Mouse (Mus musculus) cerebellum, adult 2 months (tissue): ENCODE measurements around the gene Proser3. TPM values are rescaled to one million over a fixed set of nuclear protein-coding genes. Genes with fewer than 3 reads are reported as not detected.

Source experiments
- DNase-seq, 2 experiments: peaks; one replicate each; pipeline ENCODE4 v3.0.0; 2021
- H3K27ac ChIP-seq: fragments of 200-500 bp; 2 replicates; pipeline ENCODE4 v1.5.1; 2012; ENCODE audit warnings: low read length, control low read depth, inconsistent platforms; ENCODE audit not compliant: insufficient read depth
- H3K27me3 ChIP-seq: fragments of 200-500 bp; 2 replicates; pipeline ENCODE4 v1.6.1; 2012; ENCODE audit warnings: inconsistent platforms, mild to moderate bottlenecking, low read length, moderate library complexity; ENCODE audit not compliant: control insufficient read depth, insufficient read depth
- H3K4me1 ChIP-seq: fragments of 200-500 bp; 2 replicates; pipeline ENCODE4 v1.6.1; 2011; ENCODE audit warnings: low read length; ENCODE audit not compliant: control insufficient read depth, insufficient read depth
- H3K4me3 ChIP-seq: fragments of 200-500 bp; replicated peaks from 2 replicates; pipeline ENCODE3; 2011; ENCODE audit warnings: mild to moderate bottlenecking, low read depth, low read length, control low read depth; ENCODE audit not compliant: insufficient read depth
- CTCF ChIP-seq: fragments of 200-500 bp; IDR thresholded peaks from 2 replicates; pipeline ENCODE4 v1.5.1; 2011; ENCODE audit warnings: low read depth, mild to moderate bottlenecking, control low read depth, low read length, moderate library complexity, borderline replicate concordance; ENCODE audit not compliant: insufficient read depth
- POLR2A ChIP-seq: fragments of 200-500 bp; IDR thresholded peaks from 2 replicates; pipeline ENCODE4 v1.6.1; 2011; ENCODE audit warnings: low read length, control low read depth, borderline replicate concordance; ENCODE audit not compliant: insufficient read depth
- WGBS: fragments of 180-500 bp; shearing (Covaris S2); methylation state at CpG from one replicate; pipeline ENCODE4 v1.1.7; 2018; 5-methylcytosine and 5-hydroxymethylcytosine counted together
- polyA plus RNA-seq: library from polyadenylated mRNA; depleted of rRNA; stranded (reverse); fragments of >200 nt; gene quantifications from 2 replicates; pipeline ENCODE4 v1.2.3, GENCODE M21; 2012

Gene Proser3
- polyA plus RNA-seq, 1 experiment, result 7.4 TPM

GRCm38 (mm10) chr7:30558656-30559442, 6.8 kb upstream of the Proser3 start:
- Histone ChIP-seq H3K4me1 (peaks cover under 1% of the 10 kb centered on the region), H3K4me3 (peak overlapping the region; percentile 95), H3K27ac (peak overlapping the region; percentile 58; the same call in 1 of the 2 replicates), H3K27me3 (no peaks in the 10 kb centered on the region)
- WGBS, result 7% methylated on average over 12 of the region's 12 CpGs
- TF ChIP-seq CTCF (no peak), POLR2A (no peak)
- no peak for DNase-seq

GRCm38 (mm10) chr7:30557901-30558514, 5.9 kb upstream of the Proser3 start:
- H3K4me1 ChIP-seq, result peaks cover 3% of the 10 kb centered on the region
- no peaks in the 10 kb centered on the region for H3K27me3 ChIP-seq
- 81% methylated on average over 13 of the region's 13 CpGs for WGBS
- TF ChIP-seq CTCF, result no peak
- no peak for TF ChIP-seq POLR2A
- no peak overlapping the region for H3K4me3 ChIP-seq
- no peak overlapping the region for H3K27ac ChIP-seq
- no peak for DNase-seq

- DNase-seq, result peak in 1 of 2 experiments; percentile 21
- H3K4me1 ChIP-seq, result peaks cover 3% of the 10 kb centered on the region
- TF ChIP-seq CTCF, result no peak
- TF ChIP-seq POLR2A, result no peak
- no peaks in the 10 kb centered on the region for H3K27me3 ChIP-seq
- H3K27ac ChIP-seq, result no peak overlapping the region
- WGBS, result 85% methylated on average over 18 of the region's 18 CpGs
- H3K4me3 ChIP-seq, result no peak overlapping the region
Measured at GRCm38 (mm10) chr7:30556894-30557536, 4.9 kb upstream of the Proser3 start.

GRCm38 (mm10) chr7:30553810-30554584, 1.9 kb upstream of the Proser3 start:
- peak overlapping the region; percentile 26; the same call in 1 of the 2 replicates for H3K27ac ChIP-seq
- H3K4me1 ChIP-seq, result peaks cover 3% of the 10 kb centered on the region
- no peak for TF ChIP-seq POLR2A
- no peak for TF ChIP-seq CTCF
- peak in 1 of 2 experiments; percentile 38 for DNase-seq
- H3K4me3 ChIP-seq, result no peak overlapping the region
- no peaks in the 10 kb centered on the region for H3K27me3 ChIP-seq
- WGBS, result 78% methylated on average over 22 of the region's 22 CpGs

- TF ChIP-seq CTCF (no peak), POLR2A (no peak)
- under 1% methylated on average over 23 of the region's 23 CpGs for WGBS
- H3K4me3 ChIP-seq, result peak overlapping the region; percentile 66
- peak overlapping the region; percentile 97 for H3K27ac ChIP-seq
- peak; percentile 75 to 82 for DNase-seq
- H3K4me1 ChIP-seq, result peaks cover 3% of the 10 kb centered on the region
- no peaks in the 10 kb centered on the region for H3K27me3 ChIP-seq
Measured at GRCm38 (mm10) chr7:30553021-30553589, 1.0 kb upstream of the Proser3 start.

GRCm38 (mm10) chr7:30551445-30552101, 526 bp downstream of the Proser3 start:
- DNase-seq, result peak in 1 of 2 experiments; percentile 48
- Histone ChIP-seq H3K27ac (peak overlapping the region; percentile 74), H3K27me3 (no peaks in the 10 kb centered on the region), H3K4me3 (peak overlapping the region; percentile 66), H3K4me1 (peaks cover 3% of the 10 kb centered on the region; the same call in 1 of the 2 replicates)
- 3% methylated on average over 10 of the region's 10 CpGs for WGBS
- no peak for TF ChIP-seq POLR2A
- peak; percentile 31; the same call in 1 of the 2 replicates for TF ChIP-seq CTCF
